In genomic region chr11:97644834-97645233, GRCm38 (mm10) we compare ENCODE assay signal across 1 mouse cellular context.
TF ChIP-seq lines count a peak whose summit lies in the region.

No protein-coding gene starts in this region.

TF ChIP-seq in CH12.LX, 34 proteins besides CTCF, POLR2A, EP300 and RAD21:
- TF ChIP-seq ELF1 (IDR thresholded peaks at IDR 0.05; ENCODE audit: low read depth, low read length) = no peak
- TF ChIP-seq ZC3H11A (IDR thresholded peaks at IDR 0.05; ENCODE audit: low read depth, low read length) = peak; percentile 72
- no peak for TF ChIP-seq ETS1 (conservative IDR thresholded peaks at IDR 0.05; ENCODE audit: low read depth, low read length)
- TF ChIP-seq SMC3 (IDR thresholded peaks at IDR 0.05; ENCODE audit: low read depth, low read length) = peak; percentile 96
- TF ChIP-seq ZKSCAN1 (IDR thresholded peaks at IDR 0.05; ENCODE audit: borderline replicate concordance, low read depth, low read length) = no peak
- TF ChIP-seq IRF4 (IDR thresholded peaks at IDR 0.05; ENCODE audit: low read depth, low read length) = peak; percentile 35; the same call in 1 of the 2 replicates
